Mouse (Mus musculus) urinary bladder, postnatal 4 days (tissue): ENCODE results near the gene Slc25a24.

Experiments
- DNase-seq, 2 experiments: peaks; one replicate each; pipeline ENCODE4 v3.0.0; 2021 to 2022; ENCODE audit warnings: low spot score in 2 of 2

Slc25a24 gene

GRCm38 (mm10) chr3:109171070-109171778, 48.3 kb downstream of the Slc25a24 start:
- peak; percentile 38 to 67 for DNase-seq

- DNase-seq: no peak
These were observed 51.4 kb downstream of the Slc25a24 start for GRCm38 (mm10) chr3:109174394-109174793.

GRCm38 (mm10) chr3:109178705-109179104, 55.8 kb downstream of the Slc25a24 start:
- DNase-seq: no peak

- no peak for DNase-seq
These were observed 56.7 kb downstream of the Slc25a24 start for GRCm38 (mm10) chr3:109179528-109180076.

GRCm38 (mm10) chr3:109196166-109196565, 73.2 kb downstream of the Slc25a24 start:
- DNase-seq: no peak

GRCm38 (mm10) chr3:109199280-109199679, 76.3 kb downstream of the Slc25a24 start:
- DNase-seq: no peak

GRCm38 (mm10) chr3:109212322-109212721, 89.4 kb downstream of the Slc25a24 start:
- DNase-seq: no peak

- no peak for DNase-seq
These were observed 93.4 kb downstream of the Slc25a24 start for GRCm38 (mm10) chr3:109216352-109216751.
